Mouse (Mus musculus) embryonic fibroblast, embryonic 13.5 days (primary cell): ENCODE measurements around the gene Sgo1.

ENCODE experiments used
- CTCF ChIP-seq: IDR thresholded peaks from 2 replicates; pipeline ENCODE4 v1.5.1; 2011; ENCODE audit warnings: mild to moderate bottlenecking, control low read depth, low read length, moderate library complexity, borderline replicate concordance; ENCODE audit not compliant: insufficient read depth
- POLR2A ChIP-seq: IDR thresholded peaks from 2 replicates; pipeline ENCODE4 v1.6.1; 2011; ENCODE audit warnings: low read depth, mild to moderate bottlenecking, control low read depth, low read length, moderate library complexity

- TF ChIP-seq CTCF (no peak), POLR2A (no peak)
These were observed 10.4 kb downstream of the Sgo1 start for GRCm38 (mm10) chr17:53678716-53679115.
